Mouse (Mus musculus): ENCODE measurements around the gene Gbf1. TPM values are rescaled to one million over a fixed set of nuclear protein-coding genes. Genes with fewer than 3 reads are reported as not detected.

Gbf1 gene
- polyA plus RNA-seq, 1 experiment from 2014 or later, result 45.7 TPM

- under 1% methylated on average over 78 of the region's 81 CpGs for WGBS (ENCODE audit: insufficient replicate concordance)
- H3K4me1 ChIP-seq (ENCODE audit: control insufficient read depth, insufficient read depth, low read length), result peaks cover 16% of the 10 kb centered on the region
- peak within 1 kb of the TSS; percentile 60 for H3K27ac ChIP-seq (ENCODE audit: low read depth, low read length)
- peak within 1 kb of the TSS; percentile 99 for H3K4me2 ChIP-seq
- no peaks in the 10 kb centered on the region for H3K9me3 ChIP-seq (replicated peaks; ENCODE audit: control insufficient read depth, low read length)
- peak within 1 kb of the TSS; percentile 64 for H3K4me3 ChIP-seq (ENCODE audit: low read depth, low read length)
- peak within 1 kb of the TSS; percentile 73 for H3K9ac ChIP-seq (ENCODE audit: low read depth, low read length)
- ATAC-seq (replicated peaks; ENCODE audit: insufficient number of reproducible peaks, low FRiP score, low TSS enrichment), result peak; percentile 85
- peaks cover 3% of the 10 kb centered on the region; the same call in 1 of the 2 replicates for H3K36me3 ChIP-seq (ENCODE audit: control insufficient read depth, insufficient read depth, low read length)
- H3K27me3 ChIP-seq (ENCODE audit: control insufficient read depth, insufficient read depth, low read length), result peaks cover 42% of the 10 kb centered on the region
These were observed 176.0 kb downstream of the Gbf1 start, which contains the start of gene Fbxl15 for GRCm38 (mm10) chr19:46328081-46329030. Fbxl15 (plus strand) TSS chr19:46328184.

GRCm38 (mm10) chr19:46329031-46329641, 176.8 kb downstream of the Gbf1 start:
- Histone ChIP-seq H3K36me3 (ENCODE audit: control insufficient read depth, insufficient read depth, low read length) (peaks cover 3% of the 10 kb centered on the region; the same call in 1 of the 2 replicates), H3K4me3 (ENCODE audit: low read depth, low read length) (peak overlapping the region; percentile 64), H3K4me2 (peak overlapping the region; percentile 99), H3K27me3 (ENCODE audit: control insufficient read depth, insufficient read depth, low read length) (peaks cover 34% of the 10 kb centered on the region), H3K4me1 (ENCODE audit: control insufficient read depth, insufficient read depth, low read length) (peaks cover 16% of the 10 kb centered on the region), H3K27ac (ENCODE audit: low read depth, low read length) (peak overlapping the region; percentile 60; the same call in 1 of the 2 replicates), H3K9me3 (replicated peaks; ENCODE audit: control insufficient read depth, low read length) (no peaks in the 10 kb centered on the region), H3K9ac (ENCODE audit: low read depth, low read length) (peak overlapping the region; percentile 73)
- no peak; the same call in 1 of the 2 replicates for ATAC-seq (replicated peaks; ENCODE audit: insufficient number of reproducible peaks, low FRiP score, low TSS enrichment)
- 2% methylated on average over 54 of the region's 54 CpGs for WGBS (ENCODE audit: insufficient replicate concordance)

- H3K9ac ChIP-seq (ENCODE audit: low read depth, low read length), result no peak overlapping the region
- no peaks in the 10 kb centered on the region for H3K9me3 ChIP-seq (replicated peaks; ENCODE audit: control insufficient read depth, low read length)
- no peak overlapping the region for H3K27ac ChIP-seq (ENCODE audit: low read depth, low read length)
- H3K27me3 ChIP-seq (ENCODE audit: control insufficient read depth, insufficient read depth, low read length), result peaks cover 26% of the 10 kb centered on the region
- H3K4me3 ChIP-seq (ENCODE audit: low read depth, low read length), result no peak overlapping the region
- peaks cover 16% of the 10 kb centered on the region for H3K4me1 ChIP-seq (ENCODE audit: control insufficient read depth, insufficient read depth, low read length)
- no peak for ATAC-seq (replicated peaks; ENCODE audit: insufficient number of reproducible peaks, low FRiP score, low TSS enrichment)
- WGBS (ENCODE audit: insufficient replicate concordance), result 6% methylated on average over 16 of the region's 16 CpGs
- H3K36me3 ChIP-seq (ENCODE audit: control insufficient read depth, insufficient read depth, low read length), result peaks cover 3% of the 10 kb centered on the region; the same call in 1 of the 2 replicates
- H3K4me2 ChIP-seq, result peak overlapping the region; percentile 99
These were observed 177.6 kb downstream of the Gbf1 start for GRCm38 (mm10) chr19:46329951-46330350.

GRCm38 (mm10) chr19:46330696-46331095, 178.4 kb downstream of the Gbf1 start:
- H3K9ac ChIP-seq (ENCODE audit: low read depth, low read length), result no peak overlapping the region
- H3K9me3 ChIP-seq (replicated peaks; ENCODE audit: control insufficient read depth, low read length), result no peaks in the 10 kb centered on the region
- ATAC-seq (replicated peaks; ENCODE audit: insufficient number of reproducible peaks, low FRiP score, low TSS enrichment), result no peak
- H3K4me3 ChIP-seq (ENCODE audit: low read depth, low read length), result no peak overlapping the region
- no peak overlapping the region for H3K4me2 ChIP-seq
- WGBS (ENCODE audit: insufficient replicate concordance), result 90% methylated on average over 12 of the region's 12 CpGs
- peaks cover 3% of the 10 kb centered on the region; the same call in 1 of the 2 replicates for H3K36me3 ChIP-seq (ENCODE audit: control insufficient read depth, insufficient read depth, low read length)
- H3K27ac ChIP-seq (ENCODE audit: low read depth, low read length), result no peak overlapping the region
- peaks cover 16% of the 10 kb centered on the region for H3K4me1 ChIP-seq (ENCODE audit: control insufficient read depth, insufficient read depth, low read length)
- peaks cover 19% of the 10 kb centered on the region for H3K27me3 ChIP-seq (ENCODE audit: control insufficient read depth, insufficient read depth, low read length)

- WGBS (ENCODE audit: insufficient replicate concordance), result 89% methylated on average over 14 of the region's 14 CpGs
- ATAC-seq (replicated peaks; ENCODE audit: insufficient number of reproducible peaks, low FRiP score, low TSS enrichment), result no peak
These were observed 179.0 kb downstream of the Gbf1 start for GRCm38 (mm10) chr19:46331326-46331725.

GRCm38 (mm10) chr19:46331936-46332335, 179.6 kb downstream of the Gbf1 start:
- Histone ChIP-seq H3K4me2 (no peak overlapping the region), H3K4me3 (ENCODE audit: low read depth, low read length) (no peak overlapping the region), H3K9me3 (replicated peaks; ENCODE audit: control insufficient read depth, low read length) (no peaks in the 10 kb centered on the region), H3K27me3 (ENCODE audit: control insufficient read depth, insufficient read depth, low read length) (peaks cover 6% of the 10 kb centered on the region), H3K36me3 (ENCODE audit: control insufficient read depth, insufficient read depth, low read length) (peaks cover 3% of the 10 kb centered on the region; the same call in 1 of the 2 replicates), H3K4me1 (ENCODE audit: control insufficient read depth, insufficient read depth, low read length) (peaks cover 16% of the 10 kb centered on the region), H3K27ac (ENCODE audit: low read depth, low read length) (no peak overlapping the region), H3K9ac (ENCODE audit: low read depth, low read length) (no peak overlapping the region)
- ATAC-seq (replicated peaks; ENCODE audit: insufficient number of reproducible peaks, low FRiP score, low TSS enrichment), result no peak
- WGBS (ENCODE audit: insufficient replicate concordance), result 76% methylated on average over 3 of the region's 3 CpGs

More at GRCm38 (mm10) chr19:46331326-46331725, 179.0 kb downstream of the Gbf1 start:
- Histone ChIP-seq H3K27ac (ENCODE audit: low read depth, low read length) (no peak overlapping the region), H3K4me1 (ENCODE audit: control insufficient read depth, insufficient read depth, low read length) (peaks cover 16% of the 10 kb centered on the region), H3K4me2 (no peak overlapping the region), H3K36me3 (ENCODE audit: control insufficient read depth, insufficient read depth, low read length) (peaks cover 3% of the 10 kb centered on the region; the same call in 1 of the 2 replicates), H3K9me3 (replicated peaks; ENCODE audit: control insufficient read depth, low read length) (no peaks in the 10 kb centered on the region), H3K27me3 (ENCODE audit: control insufficient read depth, insufficient read depth, low read length) (peaks cover 12% of the 10 kb centered on the region), H3K9ac (ENCODE audit: low read depth, low read length) (no peak overlapping the region), H3K4me3 (ENCODE audit: low read depth, low read length) (no peak overlapping the region)

- WGBS (ENCODE audit: insufficient replicate concordance), result 67% methylated on average over 7 of the region's 7 CpGs
- Histone ChIP-seq H3K27ac (ENCODE audit: low read depth, low read length) (no peak overlapping the region), H3K9me3 (replicated peaks; ENCODE audit: control insufficient read depth, low read length) (no peaks in the 10 kb centered on the region)
These were observed 180.5 kb downstream of the Gbf1 start for GRCm38 (mm10) chr19:46332721-46333339.

GRCm38 (mm10) chr19:46333906-46334305, 181.6 kb downstream of the Gbf1 start:
- Histone ChIP-seq H3K9ac (ENCODE audit: low read depth, low read length) (no peak overlapping the region), H3K36me3 (ENCODE audit: control insufficient read depth, insufficient read depth, low read length) (peaks cover 3% of the 10 kb centered on the region; the same call in 1 of the 2 replicates), H3K4me1 (ENCODE audit: control insufficient read depth, insufficient read depth, low read length) (peaks cover 18% of the 10 kb centered on the region), H3K27ac (ENCODE audit: low read depth, low read length) (no peak overlapping the region), H3K27me3 (ENCODE audit: control insufficient read depth, insufficient read depth, low read length) (no peaks in the 10 kb centered on the region), H3K4me2 (no peak overlapping the region), H3K9me3 (replicated peaks; ENCODE audit: control insufficient read depth, low read length) (no peaks in the 10 kb centered on the region), H3K4me3 (ENCODE audit: low read depth, low read length) (no peak overlapping the region)
- 86% methylated on average over 3 of the region's 3 CpGs for WGBS (ENCODE audit: insufficient replicate concordance)
- ATAC-seq (replicated peaks; ENCODE audit: insufficient number of reproducible peaks, low FRiP score, low TSS enrichment), result no peak

More at GRCm38 (mm10) chr19:46332721-46333339, 180.5 kb downstream of the Gbf1 start:
- ATAC-seq (replicated peaks; ENCODE audit: insufficient number of reproducible peaks, low FRiP score, low TSS enrichment), result no peak
- Histone ChIP-seq H3K9ac (ENCODE audit: low read depth, low read length) (no peak overlapping the region), H3K4me1 (ENCODE audit: control insufficient read depth, insufficient read depth, low read length) (peaks cover 17% of the 10 kb centered on the region), H3K36me3 (ENCODE audit: control insufficient read depth, insufficient read depth, low read length) (peaks cover 3% of the 10 kb centered on the region; the same call in 1 of the 2 replicates), H3K4me2 (no peak overlapping the region), H3K27me3 (ENCODE audit: control insufficient read depth, insufficient read depth, low read length) (no peaks in the 10 kb centered on the region), H3K4me3 (ENCODE audit: low read depth, low read length) (no peak overlapping the region)

All from heart, embryonic 11.5 days (tissue).